Mouse (Mus musculus): ENCODE measurements around the gene Gng2.

DNA sequence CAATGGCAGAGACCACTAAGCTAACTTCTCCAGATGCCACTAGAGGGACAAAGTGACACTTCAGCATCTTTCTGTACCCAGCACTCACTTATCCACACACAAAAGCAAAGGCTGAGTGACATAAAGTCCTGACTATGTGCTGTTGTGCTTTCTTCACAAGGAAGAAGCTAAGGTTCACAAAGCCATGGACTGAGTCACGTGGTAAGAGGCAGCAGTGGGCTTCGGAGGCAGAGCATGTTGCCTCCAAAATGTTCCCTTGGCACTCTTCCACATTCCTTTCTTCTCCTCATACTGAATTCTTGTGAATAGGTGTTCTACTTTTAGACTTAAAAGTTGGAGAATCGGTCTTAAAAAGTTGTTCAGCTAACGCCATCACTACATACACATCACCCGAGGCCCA is 3.0 kb downstream of the Gng2 start:
- TF ChIP-seq ZNF384 (IDR thresholded peaks at IDR 0.05; ENCODE audit: low read depth, low read length), result no peak
- no peak for TF ChIP-seq CHD2 (IDR thresholded peaks at IDR 0.05; ENCODE audit: low read depth, low read length)
- TF ChIP-seq HCFC1 (IDR thresholded peaks at IDR 0.05; ENCODE audit: borderline replicate concordance, insufficient read depth, low read length), result no peak
- no peak for TF ChIP-seq ZC3H11A (IDR thresholded peaks at IDR 0.05; ENCODE audit: borderline replicate concordance, low read depth, low read length)
- no peak for TF ChIP-seq MAFK (IDR thresholded peaks at IDR 0.05; ENCODE audit: insufficient read depth, low read depth, low read length)

Data from ES-E14 (cell line).